Mouse (Mus musculus) CH12.LX (cell line): ENCODE measurements around the gene Laptm5. TPM values are rescaled to one million over a fixed set of nuclear protein-coding genes. Genes with fewer than 3 reads are reported as not detected.

Experiments
- DNase-seq: peaks from one replicate; pipeline ENCODE4 v3.0.0-alpha.2; 2013; ENCODE audit errors: extremely low read depth
- H3K27ac ChIP-seq: 2 replicates; pipeline ENCODE4 v1.5.1; 2012; ENCODE audit warnings: low read depth, mild to moderate bottlenecking, control low read depth, moderate library complexity; ENCODE audit not compliant: insufficient read depth
- H3K27me3 ChIP-seq: replicated peaks from 2 replicates; pipeline ENCODE3; 2012; ENCODE audit warnings: inconsistent platforms
- H3K36me3 ChIP-seq, 2 experiments: replicated peaks in 1 of 2; 2 replicates each; pipeline versions ENCODE3 to v1.6.1; 2012; ENCODE audit warnings: inconsistent platforms in 1 of 2, low read length in 1 of 2, mild to moderate bottlenecking in 1 of 2, mixed read lengths in 1 of 2, moderate library complexity in 1 of 2; ENCODE audit not compliant: control insufficient read depth in 1 of 2, insufficient read depth in 1 of 2
- H3K4me1 ChIP-seq, 2 experiments: 2 replicates each; pipeline ENCODE4 v1.6.1; 2012; ENCODE audit warnings: inconsistent platforms in 1 of 2, moderate library complexity in 1 of 2; ENCODE audit not compliant: insufficient read depth in 2 of 2, control insufficient read depth in 1 of 2
- H3K4me2 ChIP-seq: 2 replicates; pipeline ENCODE4 v1.6.1; 2012; ENCODE audit warnings: low read depth, mild to moderate bottlenecking, control low read depth; ENCODE audit not compliant: poor library complexity, insufficient read depth, severe bottlenecking
- H3K4me3 ChIP-seq, 3 experiments: fragments of 150-350 bp in 1 of 3; sonication (generic) in 1 of 3; replicated peaks in 1 of 3; 2 replicates each; pipeline versions ENCODE3 to v1.5.1; 2011 to 2012; ENCODE audit warnings: low read depth in 2 of 3, low read length in 2 of 3, mild to moderate bottlenecking in 2 of 3, moderate library complexity in 2 of 3, control low read depth in 1 of 3, improper control_type of control experiment in 1 of 3, inconsistent platforms in 1 of 3, mixed read lengths in 1 of 3; ENCODE audit not compliant: poor library complexity in 1 of 3
- H3K79me2 ChIP-seq: replicated peaks from 2 replicates; pipeline ENCODE4 v1.6.1; 2012; ENCODE audit warnings: mild to moderate bottlenecking, moderate library complexity; ENCODE audit not compliant: control insufficient read depth, poor library complexity, insufficient read depth, severe bottlenecking; ENCODE audit errors: extremely low read depth
- H3K9ac ChIP-seq: 2 replicates; pipeline ENCODE4 v1.6.1; 2012; ENCODE audit warnings: low read depth, mild to moderate bottlenecking, control low read depth, moderate library complexity; ENCODE audit not compliant: insufficient read depth
- H3K9me3 ChIP-seq: replicated peaks from 2 replicates; pipeline ENCODE3; 2012; ENCODE audit warnings: low read length, inconsistent platforms, mixed read lengths
- BHLHE40 ChIP-seq: IDR thresholded peaks from 2 replicates; pipeline ENCODE4 v1.6.1; 2011; ENCODE audit warnings: mild to moderate bottlenecking, low read depth, low read length, improper control_type of control experiment
- CHD1 ChIP-seq: IDR thresholded peaks from 2 replicates; pipeline ENCODE4 v1.6.1; 2012; ENCODE audit warnings: low read depth, low read length, improper control_type of control experiment, inconsistent platforms
- CHD2 ChIP-seq: IDR thresholded peaks from 2 replicates; pipeline ENCODE4 v1.6.1; 2011; ENCODE audit warnings: low read length, improper control_type of control experiment
- CTCF ChIP-seq, 2 experiments: IDR thresholded peaks in 1 of 2; conservative IDR thresholded peaks in 1 of 2; 2 replicates each; pipeline ENCODE4 v1.5.1; 2011 to 2012; ENCODE audit warnings: low read depth in 2 of 2, low read length in 2 of 2, improper control_type of control experiment in 1 of 2, inconsistent platforms in 1 of 2, mild to moderate bottlenecking in 1 of 2, moderate library complexity in 1 of 2
- EP300 ChIP-seq: IDR thresholded peaks from 2 replicates; pipeline ENCODE4 v1.6.1; 2011; ENCODE audit warnings: low read length, improper control_type of control experiment
- ETS1 ChIP-seq: conservative IDR thresholded peaks from 2 replicates; pipeline ENCODE4 v1.6.1; 2012; ENCODE audit warnings: low read depth, mild to moderate bottlenecking, inconsistent platforms, low read length, improper control_type of control experiment, moderate library complexity
- GABPA ChIP-seq: IDR thresholded peaks from 2 replicates; pipeline ENCODE4 v1.6.1; 2012; ENCODE audit warnings: low read depth, low read length, improper control_type of control experiment, inconsistent platforms; ENCODE audit not compliant: insufficient replicate concordance
- HCFC1 ChIP-seq: IDR thresholded peaks from 2 replicates; pipeline ENCODE4 v1.6.1; 2012; ENCODE audit warnings: low read depth, mild to moderate bottlenecking, inconsistent platforms, low read length, improper control_type of control experiment
- IRF4 ChIP-seq: IDR thresholded peaks from 2 replicates; pipeline ENCODE4 v1.6.1; 2014; ENCODE audit warnings: low read depth, mild to moderate bottlenecking, inconsistent platforms, low read length, improper control_type of control experiment
- JUND ChIP-seq: conservative IDR thresholded peaks from 2 replicates; pipeline ENCODE4 v1.6.1; 2011; ENCODE audit warnings: low read depth, low read length, improper control_type of control experiment
- KAT2A ChIP-seq: IDR thresholded peaks from 2 replicates; pipeline ENCODE4 v1.6.1; 2012; ENCODE audit warnings: low read length, improper control_type of control experiment, inconsistent platforms; ENCODE audit not compliant: insufficient replicate concordance
- MAX ChIP-seq: IDR thresholded peaks from 2 replicates; pipeline ENCODE4 v1.6.1; 2011; ENCODE audit warnings: low read length, improper control_type of control experiment
- MAZ ChIP-seq: IDR thresholded peaks from 2 replicates; pipeline ENCODE4 v1.6.1; 2012; ENCODE audit warnings: low read depth, mild to moderate bottlenecking, inconsistent platforms, low read length, improper control_type of control experiment, moderate library complexity
- MXI1 ChIP-seq: IDR thresholded peaks from 2 replicates; pipeline ENCODE4 v1.6.1; 2011; ENCODE audit warnings: mild to moderate bottlenecking, low read depth, low read length, improper control_type of control experiment
- MYC ChIP-seq: IDR thresholded peaks from 2 replicates; pipeline ENCODE4 v1.6.1; 2011; ENCODE audit warnings: low read depth, mild to moderate bottlenecking, improper control_type of control experiment, low read length
- NELFE ChIP-seq: IDR thresholded peaks from 2 replicates; pipeline ENCODE4 v1.6.1; 2011; ENCODE audit warnings: low read depth, low read length, improper control_type of control experiment
- NRF1 ChIP-seq: IDR thresholded peaks from 2 replicates; pipeline ENCODE4 v1.6.1; 2014; ENCODE audit warnings: low read depth, mild to moderate bottlenecking, inconsistent platforms, low read length, improper control_type of control experiment, moderate library complexity
- PAX5 ChIP-seq: IDR thresholded peaks from 2 replicates; pipeline ENCODE4 v1.6.1; 2012; ENCODE audit warnings: low read length, inconsistent platforms, mixed read lengths
- POLR2A ChIP-seq: IDR thresholded peaks from 2 replicates; pipeline ENCODE4 v1.6.1; 2011; ENCODE audit warnings: low read depth, mild to moderate bottlenecking, improper control_type of control experiment, low read length
- POLR2AphosphoS2 ChIP-seq: IDR thresholded peaks from 2 replicates; pipeline ENCODE4 v1.6.1; 2011; ENCODE audit warnings: low read depth, low read length, improper control_type of control experiment
- RAD21 ChIP-seq: IDR thresholded peaks from 2 replicates; pipeline ENCODE4 v1.6.1; 2011; ENCODE audit warnings: low read depth, mild to moderate bottlenecking, low read length, improper control_type of control experiment, moderate library complexity
- RCOR1 ChIP-seq: conservative IDR thresholded peaks from 2 replicates; pipeline ENCODE4 v1.6.1; 2012; ENCODE audit warnings: low read depth, mild to moderate bottlenecking, inconsistent platforms, low read length, improper control_type of control experiment
- SIN3A ChIP-seq: IDR thresholded peaks from 2 replicates; pipeline ENCODE4 v1.6.1; 2012; ENCODE audit warnings: low read length, improper control_type of control experiment, inconsistent platforms
- SMC3 ChIP-seq: IDR thresholded peaks from 2 replicates; pipeline ENCODE4 v1.6.1; 2011; ENCODE audit warnings: low read depth, low read length, improper control_type of control experiment
- TBP ChIP-seq: conservative IDR thresholded peaks from 2 replicates; pipeline ENCODE4 v1.6.1; 2011; ENCODE audit warnings: low read depth, low read length, improper control_type of control experiment
- UBTF ChIP-seq: IDR thresholded peaks from 2 replicates; pipeline ENCODE4 v1.6.1; 2012; ENCODE audit warnings: low read depth, mild to moderate bottlenecking, inconsistent platforms, low read length, improper control_type of control experiment, moderate library complexity
- USF1 ChIP-seq: IDR thresholded peaks from 2 replicates; pipeline ENCODE4 v1.6.1; 2014; ENCODE audit warnings: low read depth, mild to moderate bottlenecking, inconsistent platforms, low read length, improper control_type of control experiment
- USF2 ChIP-seq: conservative IDR thresholded peaks from 2 replicates; pipeline ENCODE4 v1.6.1; 2011; ENCODE audit warnings: low read depth, low read length, improper control_type of control experiment
- ZC3H11A ChIP-seq: IDR thresholded peaks from 2 replicates; pipeline ENCODE4 v1.6.1; 2012; ENCODE audit warnings: low read depth, mild to moderate bottlenecking, inconsistent platforms, low read length, improper control_type of control experiment
- ZKSCAN1 ChIP-seq: IDR thresholded peaks from 2 replicates; pipeline ENCODE4 v1.6.1; 2012; ENCODE audit warnings: low read depth, inconsistent platforms, low read length, improper control_type of control experiment, borderline replicate concordance
- dilution Hi-C: fragments of 300-500 bp; cut with MboI; formaldehyde crosslinking; loops from 2 replicates; pipeline ENCODE4 v1.14.3; 2020; ENCODE audit warnings: low sequenced_read_pairs; ENCODE audit not compliant: extremely low pct_unique_long_range_greater_than_20kb, extremely low pct_ligation_motif_present
- in situ Hi-C: fragments of 300-500 bp; cut with MboI; formaldehyde crosslinking; loops from 3 replicates; pipeline ENCODE4 v1.14.3; 2019; ENCODE audit warnings: low sequenced_read_pairs, low pct_ligation_motif_present, low pct_unique_long_range_greater_than_20kb, mixed read lengths
- polyA plus RNA-seq: library from polyadenylated mRNA; unstranded; fragments of >175 nt; gene quantifications from 2 replicates; pipeline ENCODE4 v1.2.1, GENCODE M21; 2012; ENCODE audit warnings: low read depth; ENCODE audit not compliant: insufficient read length
- total RNA-seq, 2 experiments: library from RNA; depleted of rRNA; stranded (reverse); fragments of 300-350 nt in 1 of 2; fragments of >200 nt in 1 of 2; gene quantifications; 2 replicates each; pipeline ENCODE4 v1.2.3; 2012 to 2014

Gene Laptm5
- total and polyA plus RNA-seq, 3 experiments = 41.1 to 594 (median 225) TPM

DNA sequence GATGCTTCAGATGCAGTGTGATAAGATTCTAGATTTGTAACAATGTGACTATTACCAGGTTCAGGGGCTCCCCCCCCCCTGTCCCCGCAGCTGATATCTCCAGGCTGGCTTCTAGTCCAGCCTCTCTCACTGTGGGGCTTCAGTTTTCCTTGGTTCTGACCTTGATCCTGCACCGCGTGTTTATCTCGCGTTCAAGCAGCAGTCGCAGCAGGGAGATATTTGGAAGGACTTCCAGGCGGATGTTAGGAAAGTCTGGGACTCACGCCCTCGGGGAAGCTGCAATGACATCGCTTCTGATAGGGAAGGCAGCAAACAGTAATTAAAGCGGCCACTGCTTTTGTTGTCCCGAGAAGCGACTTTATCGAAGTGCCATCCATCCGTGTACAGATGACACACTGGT, 30.2 kb upstream of the Laptm5 start:
- in situ Hi-C loops = no loop called here
- no peak overlapping the region for H3K27ac ChIP-seq
- no peaks in the 10 kb centered on the region for H3K9me3 ChIP-seq
- no peak overlapping the region for H3K4me2 ChIP-seq
- peaks cover 82% of the 10 kb centered on the region for H3K27me3 ChIP-seq
- H3K9ac ChIP-seq = no peak overlapping the region
- DNase-seq = no peak
- no peaks in the 10 kb centered on the region for H3K36me3 ChIP-seq
- dilution Hi-C loops = no loop called here
- no peak for TF ChIP-seq MAZ
- no peak for TF ChIP-seq KAT2A
- TF ChIP-seq JUND = no peak
- TF ChIP-seq USF2 = no peak
- no peak for TF ChIP-seq ZKSCAN1
- no peak for TF ChIP-seq IRF4
- TF ChIP-seq NELFE = no peak
- TF ChIP-seq GABPA = no peak
- TF ChIP-seq CHD1 = no peak
- no peak for TF ChIP-seq CHD2
- no peak for TF ChIP-seq MAX
- no peak for TF ChIP-seq POLR2AphosphoS2
- TF ChIP-seq HCFC1 = no peak
- TF ChIP-seq ZC3H11A = no peak
- TF ChIP-seq MYC = no peak
- TF ChIP-seq SIN3A = no peak
- TF ChIP-seq CTCF (conservative IDR thresholded peaks at IDR 0.05 in 1 of 2, IDR thresholded peaks at IDR 0.05 in 1 of 2; ENCODE audit: low read depth in 2 of 2, low read length in 2 of 2) = no peak
- no peak for TF ChIP-seq POLR2A
- no peak for TF ChIP-seq SMC3
- no peak for TF ChIP-seq PAX5
- no peaks in the 10 kb centered on the region for H3K4me1 ChIP-seq
- H3K4me3 ChIP-seq = no peak overlapping the region
- no peaks in the 10 kb centered on the region for H3K79me2 ChIP-seq

DNA sequence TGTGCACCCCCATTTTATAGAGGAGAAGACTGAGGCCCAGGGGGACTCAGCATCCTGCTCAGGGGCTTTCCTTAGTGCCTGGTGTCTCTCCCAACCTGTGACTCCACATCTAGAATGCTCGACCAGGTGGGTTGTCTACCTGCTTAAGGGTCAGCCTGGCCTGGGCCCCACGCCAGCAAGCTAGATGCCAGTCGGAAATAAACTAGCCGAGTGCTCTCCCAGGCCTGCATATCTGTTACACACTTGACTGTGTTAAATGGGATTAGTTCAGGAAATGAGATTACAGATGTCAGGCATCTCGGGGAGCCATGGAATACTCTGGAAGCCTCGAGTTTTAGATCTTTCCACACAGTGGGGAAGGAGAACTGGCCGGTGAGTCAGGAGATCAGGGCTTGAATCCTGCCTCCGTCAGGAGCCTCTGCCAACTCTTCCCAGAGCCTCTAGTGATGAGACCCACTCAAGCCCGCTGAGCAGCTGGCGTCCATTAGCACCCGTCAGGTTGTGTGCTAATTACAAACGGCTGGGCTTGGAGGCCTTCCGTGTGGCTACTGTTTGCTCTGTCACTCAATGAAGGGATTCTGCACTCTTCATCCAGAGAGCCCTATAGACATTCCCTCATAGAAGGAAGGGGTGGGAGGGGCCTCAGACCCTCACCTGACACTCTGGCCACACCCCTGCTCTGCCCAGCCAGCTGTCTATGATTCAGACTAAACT, 28.9 kb upstream of the Laptm5 start:
- Histone ChIP-seq H3K4me3 (no peak overlapping the region), H3K9me3 (no peaks in the 10 kb centered on the region), H3K36me3 (no peaks in the 10 kb centered on the region), H3K79me2 (no peaks in the 10 kb centered on the region), H3K4me1 (no peaks in the 10 kb centered on the region), H3K9ac (no peak overlapping the region), H3K27ac (no peak overlapping the region), H3K4me2 (no peak overlapping the region), H3K27me3 (peaks cover 81% of the 10 kb centered on the region)
- TF ChIP-seq USF2 (no peak), UBTF (no peak), NELFE (no peak), TBP (no peak), POLR2AphosphoS2 (no peak), USF1 (no peak), MXI1 (no peak), CHD2 (no peak), CTCF (conservative IDR thresholded peaks at IDR 0.05 in 1 of 2, IDR thresholded peaks at IDR 0.05 in 1 of 2; ENCODE audit: low read depth in 2 of 2, low read length in 2 of 2) (no peak), BHLHE40 (no peak), RAD21 (no peak), ZC3H11A (no peak), SIN3A (no peak), CHD1 (no peak), MAZ (no peak), NRF1 (no peak), KAT2A (no peak), ETS1 (no peak), RCOR1 (no peak), EP300 (no peak)
- dilution Hi-C loops (no loop called here), in situ Hi-C loops (no loop called here)
- DNase-seq = no peak
